Mouse (Mus musculus): ENCODE measurements around the gene Car2. TPM values are rescaled to one million over a fixed set of nuclear protein-coding genes. Genes with fewer than 3 reads are reported as not detected.

Car2 gene
- polyA plus RNA-seq, 1 experiment from 2014 or later: 19.9 TPM

DNA sequence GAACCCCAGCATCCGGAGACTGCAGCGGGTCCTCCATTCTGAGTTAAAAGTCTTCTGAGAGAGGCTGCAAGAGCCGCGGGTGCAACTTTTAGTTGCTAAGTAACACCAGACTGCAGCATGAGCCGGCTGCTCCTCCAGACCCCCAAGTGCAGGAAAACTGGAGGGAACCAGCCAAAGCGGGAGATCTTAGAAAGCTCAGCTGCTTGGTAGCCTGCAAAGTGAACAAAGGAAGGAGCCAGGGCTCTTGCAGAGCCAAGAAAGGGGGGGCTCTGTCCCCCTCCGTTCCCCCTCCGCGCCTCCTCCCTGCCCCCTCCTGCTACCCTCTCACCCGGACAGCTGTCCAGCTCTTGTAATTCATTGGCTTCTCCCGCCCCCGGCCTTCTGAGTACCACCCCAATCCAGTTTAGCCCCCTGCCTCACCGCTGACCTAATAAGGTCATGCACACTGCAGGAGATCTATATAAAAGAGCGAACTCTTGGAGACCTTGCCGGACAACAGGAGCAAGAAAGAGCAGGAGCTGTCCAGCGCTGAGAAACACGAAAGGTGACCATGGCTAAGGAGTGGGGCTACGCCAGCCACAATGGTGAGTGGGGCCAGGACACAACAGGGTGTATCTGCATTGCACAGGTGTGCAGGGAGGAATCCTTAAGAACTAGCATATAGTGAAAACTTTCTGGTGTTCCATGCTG, 22.9 kb upstream of the Car2 start, which contains the start of gene Car3:
Car3 (plus strand) TSS at position 491 of the 690 bp plus-strand sequence.
- H3K27ac ChIP-seq (replicated peaks): no peak within 1 kb of the TSS
- peaks cover 13% of the 10 kb centered on the region; the same call in 1 of the 2 replicates for H3K4me1 ChIP-seq
- 6% methylated on average over 18 of the region's 18 CpGs for WGBS
- H3K4me3 ChIP-seq (replicated peaks): peak within 1 kb of the TSS; percentile 36
- ATAC-seq (ENCODE audit: insufficient number of reproducible peaks, low FRiP score, low TSS enrichment, low read depth): peak; percentile 19; the same call in 1 of the 2 replicates
- H3K36me3 ChIP-seq: no peaks in the 10 kb centered on the region
- H3K9me3 ChIP-seq (replicated peaks): no peaks in the 10 kb centered on the region
- H3K9ac ChIP-seq: peak within 1 kb of the TSS; percentile 28; the same call in 1 of the 2 replicates
- H3K4me2 ChIP-seq (replicated peaks): peak within 1 kb of the TSS; percentile 64
- H3K27me3 ChIP-seq: no peaks in the 10 kb centered on the region

DNA sequence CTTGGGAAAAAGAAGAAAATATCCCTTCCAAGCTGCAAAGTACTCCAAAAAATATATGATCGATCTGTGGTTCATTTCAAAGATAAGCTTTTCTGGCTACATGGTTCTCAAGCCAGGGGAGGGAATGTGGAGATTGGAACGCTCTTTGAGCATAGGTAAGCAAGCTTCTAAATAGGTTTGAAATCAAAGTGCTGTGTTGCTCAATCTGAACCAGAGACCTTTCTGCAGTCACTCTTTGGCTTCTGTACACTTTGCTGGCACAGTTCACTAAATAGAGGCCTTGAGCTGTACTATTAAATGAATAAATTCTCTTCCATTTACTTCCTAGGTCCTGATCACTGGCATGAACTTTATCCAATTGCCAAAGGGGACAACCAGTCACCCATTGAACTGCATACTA, 22.2 kb upstream of the Car2 start:
- 81% methylated on average over 2 of the region's 2 CpGs for WGBS
- no peak overlapping the region for H3K9ac ChIP-seq
- no peak overlapping the region for H3K27ac ChIP-seq (replicated peaks)
- H3K36me3 ChIP-seq: no peaks in the 10 kb centered on the region
- H3K27me3 ChIP-seq: no peaks in the 10 kb centered on the region
- no peak for ATAC-seq (ENCODE audit: insufficient number of reproducible peaks, low FRiP score, low TSS enrichment, low read depth)
- no peak overlapping the region for H3K4me2 ChIP-seq (replicated peaks)
- no peak overlapping the region for H3K4me3 ChIP-seq (replicated peaks)
- H3K4me1 ChIP-seq: peaks cover 13% of the 10 kb centered on the region; the same call in 1 of the 2 replicates
- no peaks in the 10 kb centered on the region for H3K9me3 ChIP-seq (replicated peaks)

GRCm38 (mm10) chr3:14865941-14866340, 20.1 kb upstream of the Car2 start:
- Histone ChIP-seq H3K4me3 (replicated peaks) (no peak overlapping the region), H3K27ac (replicated peaks) (no peak overlapping the region), H3K4me1 (peaks cover 13% of the 10 kb centered on the region; the same call in 1 of the 2 replicates), H3K36me3 (no peaks in the 10 kb centered on the region), H3K9me3 (replicated peaks) (no peaks in the 10 kb centered on the region), H3K4me2 (replicated peaks) (no peak overlapping the region), H3K27me3 (no peaks in the 10 kb centered on the region), H3K9ac (no peak overlapping the region)
- 46% methylated on average over 2 of the region's 2 CpGs for WGBS
- no peak for ATAC-seq (ENCODE audit: insufficient number of reproducible peaks, low FRiP score, low TSS enrichment, low read depth)

DNA sequence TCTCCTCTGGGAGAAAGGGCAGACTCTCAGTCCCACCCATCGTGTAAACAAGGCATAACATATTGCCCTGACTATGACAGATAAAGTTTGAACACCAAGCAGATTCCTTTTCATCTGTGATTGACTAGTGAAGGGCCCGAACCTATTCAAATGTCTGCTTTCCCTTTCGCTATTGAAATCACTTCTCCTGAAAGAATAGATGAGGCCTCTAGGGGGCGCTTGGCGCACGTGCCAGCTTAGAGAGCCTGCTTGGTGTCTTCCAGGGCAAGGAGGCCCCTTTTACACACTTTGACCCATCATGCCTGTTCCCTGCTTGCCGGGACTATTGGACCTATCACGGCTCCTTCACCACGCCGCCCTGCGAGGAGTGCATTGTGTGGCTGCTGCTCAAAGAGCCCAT, 16.3 kb upstream of the Car2 start:
- H3K4me1 ChIP-seq: no peaks in the 10 kb centered on the region
- WGBS: 21% methylated on average over 11 of the region's 11 CpGs

GRCm38 (mm10) chr3:14870528-14870927, 15.5 kb upstream of the Car2 start:
- Histone ChIP-seq H3K9me3 (replicated peaks) (no peaks in the 10 kb centered on the region), H3K4me3 (replicated peaks) (no peak overlapping the region), H3K36me3 (no peaks in the 10 kb centered on the region), H3K27ac (replicated peaks) (no peak overlapping the region), H3K4me2 (replicated peaks) (no peak overlapping the region), H3K4me1 (no peaks in the 10 kb centered on the region), H3K9ac (no peak overlapping the region), H3K27me3 (no peaks in the 10 kb centered on the region)
- WGBS: 53% methylated on average over 1 of the region's 1 CpGs
- no peak for ATAC-seq (ENCODE audit: insufficient number of reproducible peaks, low FRiP score, low TSS enrichment, low read depth)

More for the DNA sequence above, 16.3 kb upstream of the Car2 start:
- ATAC-seq (ENCODE audit: insufficient number of reproducible peaks, low FRiP score, low TSS enrichment, low read depth): no peak
- H3K4me2 ChIP-seq (replicated peaks): peak overlapping the region; percentile 25; the same call in 1 of the 2 replicates
- H3K27me3 ChIP-seq: no peaks in the 10 kb centered on the region
- peak overlapping the region; percentile 12; the same call in 1 of the 2 replicates for H3K4me3 ChIP-seq (replicated peaks)
- H3K9me3 ChIP-seq (replicated peaks): no peaks in the 10 kb centered on the region
- H3K27ac ChIP-seq (replicated peaks): no peak overlapping the region
- H3K36me3 ChIP-seq: no peaks in the 10 kb centered on the region
- H3K9ac ChIP-seq: no peak overlapping the region

DNA sequence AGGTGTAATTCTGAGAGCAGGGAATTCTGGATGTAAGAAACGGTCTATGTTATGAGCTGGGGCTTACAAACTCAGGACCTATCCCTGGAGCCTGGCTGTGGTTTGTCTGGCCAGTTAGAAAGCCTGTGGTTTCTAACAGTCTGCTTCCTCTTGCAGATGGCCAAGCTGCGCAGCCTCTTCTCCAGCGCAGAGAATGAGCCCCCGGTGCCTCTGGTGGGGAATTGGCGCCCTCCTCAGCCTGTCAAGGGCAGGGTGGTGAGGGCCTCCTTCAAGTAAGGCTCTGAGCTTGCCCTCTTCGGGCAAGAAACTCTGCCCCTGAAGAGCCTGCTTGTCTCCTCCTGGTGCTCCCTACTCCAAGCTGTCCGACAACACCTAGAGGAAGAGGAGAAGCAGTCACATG, 14.7 kb upstream of the Car2 start:
- H3K27ac ChIP-seq (replicated peaks): no peak overlapping the region
- H3K4me2 ChIP-seq (replicated peaks): no peak overlapping the region
- 0 out of 2 replicates have a peak, but pooled peaks have one; percentile 41 for ATAC-seq (ENCODE audit: insufficient number of reproducible peaks, low FRiP score, low TSS enrichment, low read depth)
- no peak overlapping the region for H3K9ac ChIP-seq
- H3K4me3 ChIP-seq (replicated peaks): no peak overlapping the region
- no peaks in the 10 kb centered on the region for H3K36me3 ChIP-seq
- H3K27me3 ChIP-seq: no peaks in the 10 kb centered on the region
- no peaks in the 10 kb centered on the region for H3K4me1 ChIP-seq
- H3K9me3 ChIP-seq (replicated peaks): no peaks in the 10 kb centered on the region
- 36% methylated on average over 7 of the region's 7 CpGs for WGBS

DNA sequence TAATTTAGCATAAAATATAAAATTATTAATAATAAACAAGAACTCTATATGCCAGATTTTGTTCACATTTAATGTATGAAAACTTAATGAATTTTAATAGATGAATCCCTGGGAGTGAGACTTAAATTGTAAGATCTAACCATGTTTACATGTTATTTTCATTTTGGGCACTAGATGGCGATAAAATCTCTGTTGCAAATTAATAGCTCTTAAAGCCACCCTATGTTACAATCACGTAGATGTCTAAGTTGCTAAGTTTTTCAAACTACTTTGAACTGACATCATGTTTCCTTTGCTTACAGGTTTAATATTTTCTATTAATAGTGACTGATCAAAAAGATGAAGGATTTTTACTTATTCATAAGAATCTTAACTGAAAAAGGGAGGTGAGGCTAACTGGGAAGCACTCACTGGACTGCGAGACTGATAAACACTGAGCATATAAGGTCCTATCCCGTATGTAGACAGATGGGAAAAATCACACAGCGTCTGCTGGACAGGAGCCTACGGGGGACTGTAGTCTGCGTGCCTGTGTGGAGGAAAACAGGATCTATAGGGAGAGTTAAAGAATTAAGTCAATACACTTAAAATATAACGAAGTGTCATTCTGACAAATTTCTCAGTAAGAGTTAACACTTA, 11.6 kb upstream of the Car2 start:
- no peaks in the 10 kb centered on the region for H3K9me3 ChIP-seq (replicated peaks)
- no peaks in the 10 kb centered on the region for H3K36me3 ChIP-seq
- no peak overlapping the region for H3K9ac ChIP-seq
- no peak overlapping the region for H3K4me3 ChIP-seq (replicated peaks)
- no peaks in the 10 kb centered on the region for H3K4me1 ChIP-seq
- H3K27ac ChIP-seq (replicated peaks): no peak overlapping the region
- no peak overlapping the region for H3K4me2 ChIP-seq (replicated peaks)
- WGBS: 35% methylated on average over 8 of the region's 8 CpGs
- no peak for ATAC-seq (ENCODE audit: insufficient number of reproducible peaks, low FRiP score, low TSS enrichment, low read depth)
- H3K27me3 ChIP-seq: no peaks in the 10 kb centered on the region

DNA sequence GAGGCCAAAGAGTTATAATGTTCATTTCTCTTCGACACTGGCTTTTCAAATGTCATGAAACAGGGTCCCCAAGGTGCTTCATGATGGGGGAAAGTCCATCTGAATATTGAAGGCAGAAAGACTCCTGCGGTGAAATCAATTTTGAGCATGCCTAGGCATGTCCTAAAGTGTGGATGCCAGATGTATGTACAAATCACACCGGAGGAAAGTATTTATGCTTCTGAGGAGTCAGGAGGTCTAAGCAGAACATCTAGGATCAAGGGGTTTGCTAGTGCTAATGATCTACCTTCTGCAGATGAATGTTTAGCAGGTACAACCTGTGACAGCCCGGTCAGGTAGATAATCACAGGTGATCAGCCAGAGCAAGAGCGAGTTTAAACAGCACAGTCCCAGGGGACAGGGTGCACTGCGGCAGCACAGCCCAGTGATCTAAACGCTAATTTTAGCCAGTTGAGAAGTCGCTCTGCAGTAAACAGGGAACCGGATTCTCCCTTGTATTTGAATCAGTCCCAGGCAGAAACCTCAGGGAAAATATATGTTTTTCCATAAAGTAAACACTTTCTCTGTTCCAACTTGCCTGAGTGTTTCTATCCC, 9.7 kb upstream of the Car2 start:
- H3K27me3 ChIP-seq: no peaks in the 10 kb centered on the region
- no peak overlapping the region for H3K4me2 ChIP-seq (replicated peaks)
- H3K9ac ChIP-seq: no peak overlapping the region
- no peak overlapping the region for H3K27ac ChIP-seq (replicated peaks)
- 0 out of 2 replicates have a peak, but pooled peaks have one; percentile 47 for ATAC-seq (ENCODE audit: insufficient number of reproducible peaks, low FRiP score, low TSS enrichment, low read depth)
- no peaks in the 10 kb centered on the region for H3K36me3 ChIP-seq
- H3K4me3 ChIP-seq (replicated peaks): no peak overlapping the region
- no peaks in the 10 kb centered on the region for H3K4me1 ChIP-seq
- WGBS: 47% methylated on average over 9 of the region's 9 CpGs
- H3K9me3 ChIP-seq (replicated peaks): no peaks in the 10 kb centered on the region

DNA sequence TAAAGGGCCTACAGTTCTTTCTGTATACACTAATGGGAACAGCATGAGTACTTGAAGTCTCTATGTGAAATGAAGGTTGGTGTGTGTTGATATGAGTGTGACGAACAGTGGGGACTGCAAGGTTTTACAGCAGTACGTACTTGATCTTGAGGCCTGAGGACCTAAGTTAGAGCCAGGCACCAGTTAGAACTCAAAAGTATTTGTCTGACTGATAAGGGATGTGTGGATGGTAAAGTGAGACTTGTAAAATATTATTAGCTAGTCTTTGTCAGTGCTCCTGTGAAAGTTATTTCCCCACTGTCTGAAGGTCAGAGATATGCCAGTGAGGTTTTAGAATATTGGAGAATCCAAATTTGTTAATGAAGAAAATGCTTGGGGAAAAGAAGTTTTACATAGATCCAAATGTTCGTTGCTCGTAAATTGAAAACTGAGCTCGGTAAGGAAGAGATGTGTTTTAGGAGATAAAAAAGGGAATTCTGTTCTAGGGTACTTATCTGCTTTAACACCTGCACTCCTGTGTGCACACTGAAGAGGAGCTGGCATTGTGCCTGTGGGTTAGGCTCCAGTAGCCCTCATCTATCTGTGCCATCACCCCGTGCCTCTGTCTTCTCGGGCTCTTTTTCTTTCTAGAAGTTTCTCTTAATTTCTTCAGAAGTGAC, 8.7 kb upstream of the Car2 start:
- H3K27ac ChIP-seq (replicated peaks): no peak overlapping the region
- no peaks in the 10 kb centered on the region for H3K36me3 ChIP-seq
- no peak overlapping the region for H3K4me2 ChIP-seq (replicated peaks)
- no peaks in the 10 kb centered on the region for H3K4me1 ChIP-seq
- H3K4me3 ChIP-seq (replicated peaks): no peak overlapping the region
- no peaks in the 10 kb centered on the region for H3K27me3 ChIP-seq
- no peak overlapping the region for H3K9ac ChIP-seq
- no peaks in the 10 kb centered on the region for H3K9me3 ChIP-seq (replicated peaks)
- 85% methylated on average over 7 of the region's 7 CpGs for WGBS
- no peak for ATAC-seq (ENCODE audit: insufficient number of reproducible peaks, low FRiP score, low TSS enrichment, low read depth)

- 73% methylated on average over 6 of the region's 6 CpGs for WGBS
- H3K4me3 ChIP-seq (replicated peaks): no peak overlapping the region
These were observed 7.3 kb upstream of the Car2 start for GRCm38 (mm10) chr3:14878749-14879223.

GRCm38 (mm10) chr3:14879293-14879692, 6.8 kb upstream of the Car2 start:
- ATAC-seq (ENCODE audit: insufficient number of reproducible peaks, low FRiP score, low TSS enrichment, low read depth): no peak
- WGBS: 79% methylated on average over 3 of the region's 3 CpGs
- no peaks in the 10 kb centered on the region for H3K4me1 ChIP-seq
- no peak overlapping the region for H3K27ac ChIP-seq (replicated peaks)
- H3K9ac ChIP-seq: no peak overlapping the region
- no peaks in the 10 kb centered on the region for H3K36me3 ChIP-seq
- no peaks in the 10 kb centered on the region for H3K9me3 ChIP-seq (replicated peaks)
- H3K4me2 ChIP-seq (replicated peaks): no peak overlapping the region
- no peaks in the 10 kb centered on the region; the same call in 1 of the 2 replicates for H3K27me3 ChIP-seq
- H3K4me3 ChIP-seq (replicated peaks): no peak overlapping the region

More at GRCm38 (mm10) chr3:14878749-14879223, 7.3 kb upstream of the Car2 start:
- no peak for ATAC-seq (ENCODE audit: insufficient number of reproducible peaks, low FRiP score, low TSS enrichment, low read depth)
- Histone ChIP-seq H3K9ac (no peak overlapping the region), H3K4me2 (replicated peaks) (no peak overlapping the region), H3K36me3 (no peaks in the 10 kb centered on the region), H3K9me3 (replicated peaks) (no peaks in the 10 kb centered on the region), H3K27ac (replicated peaks) (no peak overlapping the region), H3K27me3 (no peaks in the 10 kb centered on the region; the same call in 1 of the 2 replicates), H3K4me1 (no peaks in the 10 kb centered on the region)

Measured in embryonic facial prominence, embryonic 15.5 days (tissue).